21 mouse cellular contexts compared by ENCODE assay signal in genomic region chr2:152913471-152913870, GRCm38 (mm10). TPM values are rescaled to one million over a fixed set of nuclear protein-coding genes. Genes with fewer than 3 reads are reported as not detected.
"Had no signal": no experiment of that assay in that cellular context is flagged by ENCODE, and none has a peak within 500 bp of the region (broad histone marks: within the 10 kb centered on the region; RNA-seq: fewer than 3 reads in every experiment).

No protein-coding gene starts in this region.

- H3K9me3 ChIP-seq: kidney, embryonic 15.5 days; liver, embryonic 13.5 days; lung, embryonic 15.5 days; midbrain, embryonic 12.5 days; neural tube, embryonic 15.5 days had no signal

- H3K4me3 ChIP-seq: liver, embryonic 13.5 days; lung, embryonic 15.5 days had no signal

- DNase-seq: kidney, adult 18-20 months; kidney, postnatal 14 days; liver; liver, embryonic 13.5 days; liver, postnatal 0 days; lung, postnatal 14 days; spleen, adult 18-20 months; thymus, adult 18-20 months; thymus, postnatal 14 days had no signal

- H3K27ac ChIP-seq: kidney, embryonic 15.5 days; left cerebral cortex, adult 2 months; liver, embryonic 13.5 days; lung, embryonic 15.5 days; midbrain, embryonic 12.5 days; neural tube, embryonic 15.5 days had no signal

- H3K36me3 ChIP-seq: kidney, embryonic 15.5 days; liver, embryonic 13.5 days; lung, embryonic 15.5 days; midbrain, embryonic 12.5 days; neural tube, embryonic 15.5 days had no signal

- H3K9ac ChIP-seq: kidney, embryonic 15.5 days; liver, embryonic 13.5 days; liver, postnatal 0 days; lung, embryonic 15.5 days had no signal

RNA-seq across cellular contexts. Expression of gene Mylk2, which starts 2.3 kb away (rescaled TPM):
- total RNA-seq: layer of hippocampus, adult 8-10 months; layer of hippocampus, postnatal 25 days; left cerebral cortex, adult 2 months; left cerebral cortex, postnatal 14 days; megakaryocyte-erythroid progenitor cell, adult 5-6 weeks had no signal
- polyA plus RNA-seq: limb, embryonic 11.5 days; liver, embryonic 13.5 days; liver, postnatal 0 days; midbrain, embryonic 12.5 days; neural tube, embryonic 11.5 days; stomach, embryonic 14.5 days had no signal

RNA-seq across cellular contexts. Expression of gene Foxs1, which starts 19.5 kb away (rescaled TPM):
- total RNA-seq: megakaryocyte-erythroid progenitor cell, adult 5-6 weeks had no signal

RNA-seq across cellular contexts. Expression of gene Dusp15, which starts 38.0 kb away (rescaled TPM):
- total RNA-seq: megakaryocyte-erythroid progenitor cell, adult 5-6 weeks had no signal
- polyA plus RNA-seq: liver, embryonic 13.5 days; liver, postnatal 0 days had no signal

RNA-seq across cellular contexts. Expression of gene Ttll9, which starts 48.8 kb away (rescaled TPM):
- total RNA-seq: megakaryocyte-erythroid progenitor cell, adult 5-6 weeks had no signal
